Mouse (Mus musculus) E14TG2a.4 (cell line): ENCODE data around the gene Ptprt.

Experiments
- CTCF ChIP-seq: conservative IDR thresholded peaks from 2 replicates; pipeline ENCODE4 v1.5.1; 2014; ENCODE audit warnings: low read length
- NANOG ChIP-seq: IDR thresholded peaks from 2 replicates; pipeline ENCODE4 v1.6.1; 2014; ENCODE audit warnings: borderline replicate concordance, low read length, mixed read lengths
- POU5F1 ChIP-seq: IDR thresholded peaks from 2 replicates; pipeline ENCODE4 v1.6.1; 2014; ENCODE audit warnings: low read length, borderline replicate concordance

DNA sequence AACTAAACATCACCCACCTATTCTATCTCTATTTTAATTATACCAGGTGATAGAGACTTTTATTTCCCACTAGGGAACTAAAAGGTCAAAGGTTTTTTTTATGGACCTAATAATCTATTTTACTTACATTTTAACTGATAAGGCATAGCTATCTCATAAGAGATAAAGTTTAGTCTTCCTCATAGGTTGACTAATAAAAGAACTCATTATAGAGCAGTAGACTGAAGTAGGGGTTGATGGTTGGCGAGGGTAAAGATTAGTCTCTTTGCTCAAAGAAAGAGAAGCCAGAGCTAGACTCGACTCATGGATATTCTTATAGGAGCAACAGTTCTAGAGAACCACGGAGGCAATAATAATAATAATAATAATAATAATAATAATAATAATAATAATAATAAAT is 1004.3 kb downstream of the Ptprt start:
- TF ChIP-seq CTCF, result no peak
- TF ChIP-seq NANOG, result no peak
- TF ChIP-seq POU5F1, result no peak
